Mouse (Mus musculus): Measurements from ENCODE around the gene Triobp. TPM values are rescaled to one million over a fixed set of nuclear protein-coding genes. Genes with fewer than 3 reads are reported as not detected.

Gene Triobp
- polyA plus RNA-seq, 1 experiment from 2014 or later, result 54.8 TPM

DNA sequence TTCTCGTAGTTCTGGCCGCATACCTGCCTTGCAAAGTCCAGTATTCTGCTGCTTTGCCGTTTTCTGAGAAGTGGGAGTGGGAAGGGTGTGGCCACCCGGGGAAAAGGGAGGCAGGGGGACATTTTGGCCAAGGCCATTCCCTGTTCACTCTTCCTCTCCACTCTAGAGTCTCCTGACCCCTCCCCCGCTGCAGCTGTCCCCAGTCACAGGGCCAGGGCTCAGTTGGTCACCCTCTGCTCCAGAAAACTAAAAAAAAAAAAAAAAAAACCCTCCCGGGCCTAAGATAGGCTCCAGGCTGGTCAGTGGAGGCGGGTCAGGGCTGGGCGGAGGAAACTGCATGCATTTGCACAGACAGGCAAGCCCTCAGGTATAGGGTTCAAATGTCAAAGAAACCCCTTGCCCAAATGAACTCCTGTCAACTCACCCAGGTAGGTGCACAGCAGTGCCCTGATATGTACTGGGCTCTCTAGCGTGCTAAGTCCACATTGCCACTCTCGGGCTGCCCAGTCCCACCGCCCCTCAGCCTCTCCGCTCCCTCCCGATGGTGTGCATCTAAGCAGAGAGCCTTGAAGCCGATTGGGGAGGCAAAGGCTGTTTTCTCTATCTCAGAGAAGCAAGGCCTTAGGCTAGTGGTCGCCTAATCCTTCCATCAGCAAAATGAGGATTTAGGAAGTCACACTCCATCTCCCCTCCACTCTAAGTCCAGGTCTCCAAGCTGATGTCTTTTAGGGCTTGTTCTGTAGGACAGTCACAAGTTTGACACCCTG lies 20.3 kb upstream of the Triobp start:
- ATAC-seq (ENCODE audit: insufficient number of reproducible peaks, low FRiP score, low TSS enrichment, low read depth), result no peak
- peak overlapping the region; percentile 65 for H3K4me2 ChIP-seq
- peak overlapping the region; percentile 61 for H3K4me3 ChIP-seq

GRCm38 (mm10) chr15:78927788-78928457 lies 19.6 kb upstream of the Triobp start:
- peak overlapping the region; percentile 65 for H3K4me2 ChIP-seq
- peak overlapping the region; percentile 96 for H3K27ac ChIP-seq
- H3K9me3 ChIP-seq, result no peaks in the 10 kb centered on the region
- peak overlapping the region; percentile 61 for H3K4me3 ChIP-seq
- WGBS, result under 1% methylated on average over 32 of the region's 35 CpGs
- no peaks in the 10 kb centered on the region for H3K27me3 ChIP-seq
- ATAC-seq (ENCODE audit: insufficient number of reproducible peaks, low FRiP score, low TSS enrichment, low read depth), result peak; percentile 48
- peaks cover 19% of the 10 kb centered on the region for H3K36me3 ChIP-seq
- H3K9ac ChIP-seq, result peak overlapping the region; percentile 70
- H3K4me1 ChIP-seq, result peaks cover 58% of the 10 kb centered on the region

More for the DNA sequence above, 20.3 kb upstream of the Triobp start:
- H3K36me3 ChIP-seq, result peaks cover 19% of the 10 kb centered on the region
- peak overlapping the region; percentile 96 for H3K27ac ChIP-seq
- peak overlapping the region; percentile 70 for H3K9ac ChIP-seq
- no peaks in the 10 kb centered on the region for H3K9me3 ChIP-seq
- H3K4me1 ChIP-seq, result peaks cover 58% of the 10 kb centered on the region
- WGBS, result 10% methylated on average over 15 of the region's 15 CpGs
- H3K27me3 ChIP-seq, result no peaks in the 10 kb centered on the region

- no peaks in the 10 kb centered on the region for H3K9me3 ChIP-seq
- H3K4me3 ChIP-seq, result peak overlapping the region; percentile 61
- H3K4me2 ChIP-seq, result peak overlapping the region; percentile 65
- H3K36me3 ChIP-seq, result peaks cover 19% of the 10 kb centered on the region
- peaks cover 52% of the 10 kb centered on the region for H3K4me1 ChIP-seq
- no peak overlapping the region for H3K9ac ChIP-seq
- H3K27ac ChIP-seq, result peak overlapping the region; percentile 96
- no peaks in the 10 kb centered on the region for H3K27me3 ChIP-seq
- 46% methylated on average over 8 of the region's 8 CpGs for WGBS
- no peak for ATAC-seq (ENCODE audit: insufficient number of reproducible peaks, low FRiP score, low TSS enrichment, low read depth)
Observed at GRCm38 (mm10) chr15:78928539-78928938, 19.0 kb upstream of the Triobp start.

DNA sequence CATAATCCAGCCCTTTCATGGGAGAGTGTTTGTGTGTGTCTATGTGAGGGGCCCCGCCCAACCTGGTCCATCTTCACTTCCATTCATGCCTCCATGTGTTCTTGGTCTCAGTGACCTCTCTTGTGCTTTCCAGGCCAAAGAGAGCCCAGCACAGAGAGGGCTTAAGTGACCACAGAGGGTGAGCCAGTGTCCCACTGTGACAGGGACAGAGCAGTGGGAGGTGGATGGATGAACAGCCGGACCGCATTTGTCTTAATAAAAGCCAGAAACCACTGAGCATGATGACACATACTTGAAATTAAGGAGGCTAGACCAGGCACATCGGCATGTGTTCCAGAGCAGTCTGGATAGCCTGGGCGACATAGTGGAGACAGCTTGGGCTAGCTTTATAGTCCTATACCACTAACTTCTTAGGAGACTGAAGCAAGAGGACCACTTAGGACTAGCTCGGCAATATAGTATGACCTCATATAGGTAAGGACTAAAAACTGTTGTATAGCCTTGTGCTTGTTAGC lies 17.3 kb upstream of the Triobp start:
- Histone ChIP-seq H3K9ac (no peak overlapping the region), H3K27me3 (no peaks in the 10 kb centered on the region), H3K27ac (0 out of 2 replicates have a peak overlapping the region, but pooled peaks have one; percentile 33), H3K36me3 (peaks cover 19% of the 10 kb centered on the region), H3K4me1 (peaks cover 49% of the 10 kb centered on the region), H3K4me2 (no peak overlapping the region), H3K9me3 (no peaks in the 10 kb centered on the region), H3K4me3 (no peak overlapping the region)
- 84% methylated on average over 6 of the region's 6 CpGs for WGBS
- ATAC-seq (ENCODE audit: insufficient number of reproducible peaks, low FRiP score, low TSS enrichment, low read depth), result no peak

- Histone ChIP-seq H3K27ac (peak overlapping the region; percentile 57), H3K4me3 (no peak overlapping the region), H3K9ac (no peak overlapping the region), H3K9me3 (no peaks in the 10 kb centered on the region), H3K27me3 (no peaks in the 10 kb centered on the region), H3K36me3 (peaks cover 19% of the 10 kb centered on the region), H3K4me1 (peaks cover 49% of the 10 kb centered on the region), H3K4me2 (no peak overlapping the region)
- no peak for ATAC-seq (ENCODE audit: insufficient number of reproducible peaks, low FRiP score, low TSS enrichment, low read depth)
- WGBS, result 81% methylated on average over 7 of the region's 7 CpGs
Observed at GRCm38 (mm10) chr15:78930801-78931426, 16.6 kb upstream of the Triobp start.

- Histone ChIP-seq H3K9me3 (no peaks in the 10 kb centered on the region), H3K9ac (no peak overlapping the region), H3K27me3 (no peaks in the 10 kb centered on the region), H3K4me2 (no peak overlapping the region), H3K4me3 (no peak overlapping the region), H3K4me1 (peaks cover 48% of the 10 kb centered on the region), H3K36me3 (peaks cover 20% of the 10 kb centered on the region), H3K27ac (peak overlapping the region; percentile 38; the same call in 1 of the 2 replicates)
- WGBS, result 27% methylated on average over 3 of the region's 3 CpGs
- no peak for ATAC-seq (ENCODE audit: insufficient number of reproducible peaks, low FRiP score, low TSS enrichment, low read depth)
Observed at GRCm38 (mm10) chr15:78931577-78931976, 15.9 kb upstream of the Triobp start.

GRCm38 (mm10) chr15:78934784-78935320 lies 12.7 kb upstream of the Triobp start, which contains the start of gene Nol12:
TSS of gene Nol12 (plus strand) at chr15:78934933.
- peak; percentile 81 for ATAC-seq (ENCODE audit: insufficient number of reproducible peaks, low FRiP score, low TSS enrichment, low read depth)

DNA sequence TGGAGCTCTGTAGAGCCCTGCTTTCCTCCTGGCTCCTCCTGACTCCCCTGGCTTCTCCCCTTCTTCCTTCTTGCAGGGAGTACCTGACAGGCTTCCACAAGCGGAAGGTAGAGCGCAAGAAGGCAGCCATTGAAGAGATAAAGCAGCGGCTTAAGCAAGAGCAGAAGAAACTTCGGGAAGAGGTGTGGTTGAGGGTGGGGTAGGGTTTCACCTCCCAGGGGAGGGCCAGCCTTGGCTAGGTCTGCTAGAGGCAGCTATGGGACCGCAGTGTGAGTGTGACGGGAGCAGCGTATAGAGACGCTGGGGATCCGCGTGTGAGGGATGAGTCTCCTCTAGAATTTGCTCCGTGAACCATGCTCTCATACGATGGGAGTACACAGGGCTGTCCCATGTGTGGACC lies 11.1 kb upstream of the Triobp start:
- no peak overlapping the region for H3K4me2 ChIP-seq
- WGBS, result 93% methylated on average over 12 of the region's 12 CpGs

More at GRCm38 (mm10) chr15:78934784-78935320, 12.7 kb upstream of the Triobp start, which contains the start of gene Nol12:
- Histone ChIP-seq H3K9ac (peak within 1 kb of the TSS; percentile 63), H3K4me3 (peak within 1 kb of the TSS; percentile 79), H3K4me1 (peaks cover 33% of the 10 kb centered on the region), H3K4me2 (peak within 1 kb of the TSS; percentile 66), H3K36me3 (peaks cover 38% of the 10 kb centered on the region), H3K9me3 (no peaks in the 10 kb centered on the region), H3K27ac (peak within 1 kb of the TSS; percentile 93), H3K27me3 (no peaks in the 10 kb centered on the region)
- under 1% methylated on average over 40 of the region's 42 CpGs for WGBS

DNA sequence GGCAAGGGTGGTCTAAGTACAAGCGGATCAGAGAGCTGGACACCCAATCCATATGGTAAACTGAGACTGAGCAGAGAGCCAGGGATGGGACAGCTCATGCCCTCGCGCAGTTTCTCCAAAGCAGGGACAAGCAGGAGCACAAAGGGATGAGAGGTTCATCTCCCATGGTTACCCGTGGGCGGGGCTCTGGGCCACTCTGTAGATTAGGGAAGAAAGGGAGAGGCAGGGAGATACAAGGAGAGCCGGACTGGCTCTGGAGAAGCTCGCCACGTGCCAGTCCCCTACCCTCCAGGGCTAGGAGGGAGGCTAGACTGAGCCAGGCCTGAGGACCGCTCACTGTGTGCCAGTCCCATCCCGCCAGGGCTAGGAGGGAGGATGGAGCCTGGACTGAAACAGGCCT lies 10.2 kb upstream of the Triobp start:
- Histone ChIP-seq H3K4me1 (peaks cover 22% of the 10 kb centered on the region), H3K9me3 (no peaks in the 10 kb centered on the region), H3K27me3 (no peaks in the 10 kb centered on the region), H3K4me2 (no peak overlapping the region), H3K4me3 (no peak overlapping the region), H3K36me3 (peaks cover 54% of the 10 kb centered on the region), H3K9ac (no peak overlapping the region), H3K27ac (no peak overlapping the region)
- WGBS, result 91% methylated on average over 10 of the region's 10 CpGs
- ATAC-seq (ENCODE audit: insufficient number of reproducible peaks, low FRiP score, low TSS enrichment, low read depth), result no peak

More for the DNA sequence above, 11.1 kb upstream of the Triobp start:
- Histone ChIP-seq H3K27me3 (no peaks in the 10 kb centered on the region), H3K36me3 (peaks cover 46% of the 10 kb centered on the region), H3K9me3 (no peaks in the 10 kb centered on the region), H3K4me1 (peaks cover 23% of the 10 kb centered on the region), H3K27ac (no peak overlapping the region), H3K4me3 (no peak overlapping the region), H3K9ac (no peak overlapping the region)
- no peak for ATAC-seq (ENCODE audit: insufficient number of reproducible peaks, low FRiP score, low TSS enrichment, low read depth)

DNA sequence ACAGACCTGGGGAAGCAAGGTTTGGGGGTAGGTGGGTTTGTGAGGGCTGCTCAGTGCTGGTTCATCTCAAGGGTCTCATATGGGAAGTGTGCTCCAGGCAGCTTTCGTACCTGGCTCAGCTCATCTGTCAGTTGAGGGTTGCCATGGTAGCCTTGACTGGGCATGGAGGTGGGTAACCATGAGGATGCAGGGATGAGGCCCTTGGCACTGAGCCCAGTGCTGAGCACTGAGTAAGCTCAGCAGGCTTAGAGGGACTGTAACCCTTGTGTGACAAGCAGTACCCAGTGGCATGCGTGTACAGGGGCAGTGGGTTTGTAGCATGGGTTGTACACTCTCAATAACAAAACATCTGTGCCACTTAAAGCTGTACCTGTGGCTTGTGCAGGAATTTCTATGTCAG lies 9.6 kb upstream of the Triobp start:
- Histone ChIP-seq H3K4me1 (peaks cover 28% of the 10 kb centered on the region), H3K27ac (no peak overlapping the region), H3K4me3 (no peak overlapping the region), H3K9ac (no peak overlapping the region), H3K27me3 (no peaks in the 10 kb centered on the region), H3K4me2 (no peak overlapping the region), H3K9me3 (no peaks in the 10 kb centered on the region), H3K36me3 (peaks cover 54% of the 10 kb centered on the region)
- 85% methylated on average over 2 of the region's 2 CpGs for WGBS
- no peak for ATAC-seq (ENCODE audit: insufficient number of reproducible peaks, low FRiP score, low TSS enrichment, low read depth)

DNA sequence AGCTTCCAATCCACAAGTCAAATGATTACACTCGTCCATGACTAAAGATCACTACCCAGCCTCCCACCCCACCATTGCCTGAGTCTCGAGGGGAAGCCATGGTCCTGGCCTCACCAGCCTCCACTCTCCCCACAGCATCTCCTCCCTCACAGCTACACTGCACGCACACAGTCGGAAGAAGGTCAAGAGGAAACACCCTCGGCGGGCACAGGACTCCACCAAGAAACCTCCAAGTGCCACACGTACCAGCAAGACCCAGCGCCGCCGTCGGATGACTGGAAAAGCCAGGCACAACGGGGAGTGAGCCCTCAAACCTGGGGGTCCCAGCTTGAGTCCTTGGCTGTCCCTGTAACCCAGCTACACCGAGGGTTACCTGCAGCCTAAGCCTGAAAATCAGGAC lies 7.2 kb upstream of the Triobp start:
- Histone ChIP-seq H3K4me3 (no peak overlapping the region), H3K9me3 (no peaks in the 10 kb centered on the region), H3K4me1 (peaks cover 24% of the 10 kb centered on the region), H3K4me2 (no peak overlapping the region), H3K27ac (no peak overlapping the region), H3K27me3 (no peaks in the 10 kb centered on the region), H3K36me3 (peaks cover 54% of the 10 kb centered on the region), H3K9ac (no peak overlapping the region)
- ATAC-seq (ENCODE audit: insufficient number of reproducible peaks, low FRiP score, low TSS enrichment, low read depth), result no peak
- 91% methylated on average over 13 of the region's 13 CpGs for WGBS
